Mouse (Mus musculus): ENCODE data around the gene Ost4.

DNA sequence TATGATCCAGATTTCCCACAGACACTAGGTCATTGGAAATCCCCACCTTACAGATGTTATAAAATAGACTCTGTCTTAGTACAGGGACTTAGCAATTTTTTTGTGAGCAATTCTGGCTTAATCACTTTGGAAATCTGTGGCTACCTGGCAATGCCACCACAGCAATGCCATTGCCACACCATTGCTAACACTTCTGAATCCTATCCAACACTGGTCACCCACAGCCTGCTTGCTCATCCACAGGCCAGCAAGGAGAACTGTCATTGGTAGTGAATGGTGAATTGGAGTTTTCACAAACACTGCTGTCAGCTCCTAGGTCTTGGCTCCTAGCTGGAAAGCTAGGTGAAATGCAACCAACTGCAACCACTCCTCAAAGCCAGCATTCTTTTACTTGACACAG is 2.9 kb upstream of the Ost4 start:
- TF ChIP-seq CTCF (IDR thresholded peaks at IDR 0.05) = no peak
- no peak for TF ChIP-seq EP300 (IDR thresholded peaks at IDR 0.05; ENCODE audit: insufficient read depth, low read depth, low read length)
- TF ChIP-seq POLR2A (IDR thresholded peaks at IDR 0.05; ENCODE audit: insufficient read depth, low read depth, low read length) = no peak

Data from heart, adult 2 months (tissue).